Mouse (Mus musculus) kidney, adult 18-20 months (tissue): Measurements from ENCODE around the gene Asap3.

Experiments
- DNase-seq: peaks from one replicate; pipeline ENCODE4 v3.0.0; 2021

Asap3 gene

GRCm38 (mm10) chr4:136224240-136224559 lies 18.0 kb downstream of the Asap3 start:
- DNase-seq, result no peak

- no peak for DNase-seq
Measured at GRCm38 (mm10) chr4:136224677-136225460, 18.7 kb downstream of the Asap3 start.

GRCm38 (mm10) chr4:136227408-136227807 lies 21.2 kb downstream of the Asap3 start:
- DNase-seq, result no peak

- no peak for DNase-seq
Measured at GRCm38 (mm10) chr4:136228640-136229039, 22.5 kb downstream of the Asap3 start.

GRCm38 (mm10) chr4:136238669-136239068 lies 32.5 kb downstream of the Asap3 start:
- no peak for DNase-seq

GRCm38 (mm10) chr4:136239111-136239510 lies 32.9 kb downstream of the Asap3 start:
- DNase-seq, result no peak

- peak; percentile 87 for DNase-seq
Measured at GRCm38 (mm10) chr4:136239622-136240021, 33.5 kb downstream of the Asap3 start.

GRCm38 (mm10) chr4:136240123-136240522 lies 34.0 kb downstream of the Asap3 start:
- no peak for DNase-seq

GRCm38 (mm10) chr4:136240955-136241354 lies 34.8 kb downstream of the Asap3 start:
- no peak for DNase-seq

- DNase-seq, result peak; percentile 46
Measured at GRCm38 (mm10) chr4:136242065-136242703, 36.0 kb downstream of the Asap3 start.

- DNase-seq, result no peak
Measured at GRCm38 (mm10) chr4:136242728-136243127, 36.6 kb downstream of the Asap3 start.

- DNase-seq, result no peak
Measured at GRCm38 (mm10) chr4:136244208-136244607, 38.0 kb downstream of the Asap3 start.

- no peak for DNase-seq
Measured at GRCm38 (mm10) chr4:136245681-136246080, 39.5 kb downstream of the Asap3 start.

GRCm38 (mm10) chr4:136246568-136246969 lies 40.4 kb downstream of the Asap3 start:
- DNase-seq, result no peak

GRCm38 (mm10) chr4:136247386-136247728 lies 41.2 kb downstream of the Asap3 start:
- DNase-seq, result no peak

GRCm38 (mm10) chr4:136247729-136248463 lies 41.7 kb downstream of the Asap3 start, which contains the start of gene Tcea3:
TSS of gene Tcea3 (plus strand) at chr4:136247729.
- DNase-seq, result peak; percentile 73

- DNase-seq, result peak; percentile 78
Measured at GRCm38 (mm10) chr4:136248464-136249331, 42.5 kb downstream of the Asap3 start.

GRCm38 (mm10) chr4:136249332-136249647 lies 43.1 kb downstream of the Asap3 start:
- no peak for DNase-seq

GRCm38 (mm10) chr4:136249780-136250179 lies 43.6 kb downstream of the Asap3 start:
- DNase-seq, result peak; percentile 73

- no peak for DNase-seq
Measured at GRCm38 (mm10) chr4:136255919-136256318, 49.8 kb downstream of the Asap3 start.

GRCm38 (mm10) chr4:136256696-136257095 lies 50.5 kb downstream of the Asap3 start:
- DNase-seq, result no peak

GRCm38 (mm10) chr4:136259916-136260315 lies 53.8 kb downstream of the Asap3 start:
- DNase-seq, result no peak
